Mouse (Mus musculus) E14TG2a.4 (cell line): ENCODE measurements around the gene Pde4c.

Source experiments
- H3K27me3 ChIP-seq: 2 replicates; pipeline ENCODE4 v1.6.1; 2014; ENCODE audit warnings: low read length, control low read depth; ENCODE audit not compliant: insufficient read depth
- H3K36me3 ChIP-seq: 2 replicates; pipeline ENCODE4 v1.6.1; 2014; ENCODE audit warnings: low read length, control low read depth; ENCODE audit not compliant: insufficient read depth
- H3K4me1 ChIP-seq: replicated peaks from 2 replicates; pipeline ENCODE4 v1.6.1; 2014; ENCODE audit warnings: low read depth, low read length, control low read depth
- H3K4me3 ChIP-seq: replicated peaks from 2 replicates; pipeline ENCODE4 v1.5.1; 2014; ENCODE audit warnings: mild to moderate bottlenecking, low read length
- H3K9me3 ChIP-seq: 2 replicates; pipeline ENCODE4 v1.6.1; 2014; ENCODE audit warnings: low read length, control low read depth
- CTCF ChIP-seq: conservative IDR thresholded peaks from 2 replicates; pipeline ENCODE4 v1.5.1; 2014; ENCODE audit warnings: low read length
- NANOG ChIP-seq: IDR thresholded peaks from 2 replicates; pipeline ENCODE4 v1.6.1; 2014; ENCODE audit warnings: borderline replicate concordance, low read length, mixed read lengths
- POU5F1 ChIP-seq: IDR thresholded peaks from 2 replicates; pipeline ENCODE4 v1.6.1; 2014; ENCODE audit warnings: low read length, borderline replicate concordance

Gene Pde4c

DNA sequence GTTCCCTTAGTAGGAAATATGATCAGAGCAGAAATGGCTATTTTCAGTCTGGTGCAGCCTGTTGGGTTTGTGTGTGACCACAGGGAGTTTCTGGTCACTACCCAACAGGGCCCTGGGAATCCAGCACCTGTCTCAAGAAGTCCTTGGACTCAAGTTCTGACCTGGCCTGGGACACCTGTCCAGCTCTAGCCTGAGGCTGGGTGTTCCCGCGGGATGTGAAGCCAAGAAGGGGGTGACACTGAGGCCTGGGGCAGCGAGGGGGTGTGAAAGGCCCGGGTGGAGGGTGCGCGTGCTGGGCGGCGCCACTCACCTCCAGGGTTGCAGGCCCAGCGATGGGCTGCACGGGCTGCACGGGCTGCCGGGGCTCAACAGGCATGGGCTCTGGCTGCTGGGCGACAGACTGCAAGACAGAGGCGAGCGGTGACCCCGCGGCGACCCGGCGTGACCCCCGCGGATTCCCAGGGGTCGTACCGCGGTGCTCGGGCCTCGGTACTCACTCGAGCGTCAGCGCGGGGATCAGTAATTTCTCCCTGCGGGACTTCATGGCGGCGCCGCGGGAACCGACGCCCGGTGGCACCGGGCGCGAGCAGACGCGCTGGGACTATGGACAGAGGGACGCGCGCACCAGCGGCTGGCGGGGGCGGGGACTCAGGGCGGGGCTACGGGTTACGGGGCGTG is 73.0 kb downstream of the Pde4c start:
- no peak for TF ChIP-seq NANOG
- TF ChIP-seq CTCF: no peak
- no peak for TF ChIP-seq POU5F1
- H3K4me3 ChIP-seq: peak overlapping the region; percentile 86
- peaks cover 58% of the 10 kb centered on the region for H3K4me1 ChIP-seq
- H3K9me3 ChIP-seq: no peaks in the 10 kb centered on the region
- H3K36me3 ChIP-seq: no peaks in the 10 kb centered on the region
- H3K27me3 ChIP-seq: peaks cover 53% of the 10 kb centered on the region

DNA sequence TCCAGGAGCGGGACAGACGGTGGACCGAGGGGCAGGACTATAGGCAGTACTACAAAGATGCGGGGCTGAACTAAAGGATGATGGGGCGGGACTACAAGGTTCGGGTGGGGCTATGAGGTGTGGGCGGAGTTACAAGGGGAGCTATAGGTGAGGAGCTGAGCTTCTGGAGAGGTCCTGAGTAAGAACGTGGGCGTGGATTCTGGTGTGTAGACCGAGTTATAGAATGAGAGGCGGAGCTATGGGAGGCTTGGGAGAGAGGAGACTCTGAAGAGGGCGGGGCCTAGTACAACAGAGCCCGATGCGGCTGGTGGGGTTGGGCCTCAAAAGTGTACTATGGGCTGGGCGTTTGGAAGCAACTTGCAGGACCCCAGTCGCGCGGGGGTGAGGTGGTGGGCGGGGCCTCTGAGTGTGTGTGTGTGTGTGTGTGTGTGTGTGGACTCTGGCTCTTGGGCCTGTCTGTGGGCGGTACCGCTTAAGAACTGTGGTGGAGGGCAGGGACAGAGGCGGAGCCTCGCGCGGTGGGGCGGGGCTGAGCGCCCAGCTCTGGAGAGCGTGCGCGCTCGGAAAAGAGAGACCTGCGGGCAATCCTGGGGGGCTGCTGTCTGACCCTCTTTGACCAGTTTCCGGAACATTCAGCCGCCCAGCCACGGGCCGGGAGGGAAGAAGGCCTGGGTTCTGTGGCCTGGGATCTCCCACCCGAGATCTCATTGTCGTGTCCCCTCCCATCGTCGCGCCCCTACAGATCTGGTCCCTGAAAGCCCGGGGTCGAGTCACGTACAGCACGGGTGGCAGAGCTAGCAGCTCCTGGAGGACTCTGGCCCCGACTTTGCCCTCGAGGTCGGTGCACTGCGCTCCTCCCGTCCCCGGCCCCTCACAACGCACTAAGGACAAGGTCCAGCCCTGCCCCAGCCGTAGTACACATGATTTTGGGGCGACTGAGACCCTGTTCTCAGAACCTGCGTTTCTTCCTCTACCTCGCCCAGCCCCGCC is 73.9 kb downstream of the Pde4c start:
- no peak for TF ChIP-seq POU5F1
- TF ChIP-seq NANOG: no peak
- TF ChIP-seq CTCF: no peak
- peaks cover 53% of the 10 kb centered on the region for H3K27me3 ChIP-seq
- H3K4me1 ChIP-seq: peaks cover 61% of the 10 kb centered on the region
- H3K4me3 ChIP-seq: peak overlapping the region; percentile 86
- no peaks in the 10 kb centered on the region for H3K36me3 ChIP-seq
- H3K9me3 ChIP-seq: no peaks in the 10 kb centered on the region

DNA sequence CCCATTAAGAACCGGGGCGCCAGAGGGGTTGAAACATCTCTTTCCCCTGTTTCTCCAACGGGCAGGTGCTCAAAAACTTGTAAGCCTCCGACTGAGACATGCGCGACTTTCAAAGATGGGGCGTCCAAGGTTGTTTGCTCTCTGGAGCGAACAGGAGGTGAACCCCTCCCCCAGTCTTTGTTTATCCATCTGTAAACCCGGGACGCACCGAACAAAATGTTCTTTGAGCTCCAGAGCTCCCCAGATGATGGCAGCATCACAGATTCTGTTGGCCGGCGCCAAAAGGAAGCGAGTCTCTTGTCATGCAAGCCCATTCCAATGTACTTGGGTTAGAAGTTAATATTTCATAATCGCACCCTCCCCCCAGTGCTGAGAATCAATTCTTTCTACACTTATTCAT is 74.8 kb downstream of the Pde4c start:
- Histone ChIP-seq H3K4me3 (peak overlapping the region; percentile 86), H3K9me3 (no peaks in the 10 kb centered on the region), H3K36me3 (no peaks in the 10 kb centered on the region), H3K4me1 (peaks cover 65% of the 10 kb centered on the region), H3K27me3 (peaks cover 53% of the 10 kb centered on the region)
- TF ChIP-seq NANOG: no peak

DNA sequence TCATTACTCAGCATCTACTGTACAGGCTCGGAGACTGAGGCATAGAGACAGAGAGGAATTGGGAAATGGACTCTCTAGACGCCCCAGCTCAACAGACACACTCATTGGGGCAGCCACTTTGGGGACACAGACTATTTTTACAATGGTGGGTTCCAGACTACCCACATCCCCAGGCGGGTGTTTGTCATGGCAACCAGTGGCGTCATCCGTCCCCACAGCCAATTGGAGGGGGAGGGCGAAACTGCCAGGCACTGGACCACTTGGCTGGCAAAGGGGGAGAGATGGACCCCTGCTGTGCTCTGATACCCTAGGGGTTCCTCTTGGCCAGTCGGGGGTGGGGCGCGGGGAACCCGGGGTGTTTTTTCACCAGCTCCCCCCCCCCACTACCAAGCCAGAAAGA is 77.1 kb downstream of the Pde4c start:
- Histone ChIP-seq H3K4me1 (peaks cover 76% of the 10 kb centered on the region), H3K4me3 (no peak overlapping the region), H3K27me3 (peaks cover 54% of the 10 kb centered on the region), H3K9me3 (no peaks in the 10 kb centered on the region), H3K36me3 (no peaks in the 10 kb centered on the region)
- TF ChIP-seq CTCF: no peak
- TF ChIP-seq NANOG: no peak
- TF ChIP-seq POU5F1: no peak
